Mouse (Mus musculus) embryonic stem cell, embryonic (primary cell): Measurements from ENCODE around the gene Kdm6b.

ENCODE experiments used
- CTCF ChIA-PET, 4 experiments: fragments of 300-600 bp in 2 of 4; fragments of 350-600 bp in 2 of 4; sonication (Branson Sonifier 250); formaldehyde crosslinking; loops; one replicate each; lab custom pipeline; 2022; ENCODE audit warnings: inconsistent platforms in 2 of 4; lab: Charles Lee
- POLR2A ChIA-PET, 4 experiments: fragments of 300-600 bp in 2 of 4; fragments of 350-600 bp in 2 of 4; sonication (Branson Sonifier 250); formaldehyde crosslinking; loops; one replicate each; lab custom pipeline; 2022; ENCODE audit warnings: antibody characterized with exemption in 4 of 4, inconsistent platforms in 1 of 4; lab: Charles Lee

Gene Kdm6b

DNA sequence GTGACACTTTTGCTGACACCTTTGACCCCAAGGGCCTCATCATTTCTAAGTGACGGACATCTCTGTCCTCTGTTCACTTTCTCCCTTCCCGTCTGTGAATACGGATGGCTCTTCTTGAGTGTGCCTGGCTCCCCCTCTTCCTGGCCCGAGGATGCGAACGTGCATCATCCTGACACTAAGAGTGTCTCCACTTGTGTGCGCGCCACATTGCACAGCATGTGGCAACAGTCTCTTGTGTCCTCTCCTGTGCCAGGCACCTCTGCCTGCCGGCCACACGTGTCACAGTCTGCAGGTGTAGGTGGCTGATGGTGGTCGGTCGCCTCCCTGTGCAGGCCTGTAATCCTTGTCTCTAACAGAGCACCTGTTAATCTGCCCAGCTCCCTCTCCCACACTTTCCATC, 41.9 kb downstream of the Kdm6b start:
- CTCF ChIA-PET = interaction anchor here in 2 of 4 experiments (0.6 to 2.2 kb wide), 8 partner anchors 8 to 130 kb away, joined by 3 to 6 read pairs (median 5); no protein-coding TSS in a partner anchor
- POLR2A ChIA-PET = interaction anchor here in 1 of 4 experiments (0.7 to 1.5 kb wide), 3 partner anchors 9 to 114 kb away, joined by 3 to 5 read pairs (median 4); no protein-coding TSS in a partner anchor

DNA sequence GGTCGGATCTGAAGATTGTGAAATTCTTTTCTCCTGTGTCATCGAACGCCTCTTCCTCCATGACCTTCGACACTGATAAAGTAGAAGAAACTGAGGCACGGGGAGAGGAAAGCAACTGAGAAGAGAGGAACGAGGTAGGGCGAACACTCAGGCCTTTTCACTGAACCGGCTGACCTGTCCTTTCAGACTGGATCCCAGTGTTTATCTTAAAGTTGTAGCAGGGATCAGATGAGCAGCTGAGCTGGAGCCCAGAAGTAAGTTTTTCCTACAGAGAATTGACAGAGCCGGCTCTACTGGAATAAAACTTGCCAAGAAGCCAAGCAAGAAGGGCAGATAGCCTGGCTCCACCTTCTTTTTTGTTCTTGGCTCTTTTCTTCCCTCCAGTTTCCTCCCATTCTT, 42.7 kb downstream of the Kdm6b start:
- POLR2A ChIA-PET = interaction anchor here in 1 of 4 experiments (1.0 to 1.1 kb wide), 2 partner anchors 30 to 45 kb away, joined by 3 to 6 read pairs; partner anchors contain the start of gene Kcnab3
- CTCF ChIA-PET = interaction anchor here in 1 of 4 experiments (0.7 kb wide), 1 partner anchor 96 kb away, joined by 9 read pairs; no protein-coding TSS in a partner anchor

- POLR2A ChIA-PET = interaction anchor here (0.5 to 1.2 kb wide), 13 partner anchors 10 to 679 kb away, joined by 3 to 6 read pairs (median 3); partner anchors contain the start of genes Cntrob (in 1 of the 4), Cyb5d1 (in 1 of the 4), Kcnab3 (in 1 of the 4) and Trappc1 (in 1 of the 4)
- CTCF ChIA-PET = interaction anchor here in 3 of 4 experiments (0.6 to 0.7 kb wide), 4 partner anchors 71 to 384 kb away, joined by 3 to 12 read pairs (median 6); no protein-coding TSS in a partner anchor
Measured at GRCm38 (mm10) chr11:69369990-69370816, 43.3 kb downstream of the Kdm6b start.

DNA sequence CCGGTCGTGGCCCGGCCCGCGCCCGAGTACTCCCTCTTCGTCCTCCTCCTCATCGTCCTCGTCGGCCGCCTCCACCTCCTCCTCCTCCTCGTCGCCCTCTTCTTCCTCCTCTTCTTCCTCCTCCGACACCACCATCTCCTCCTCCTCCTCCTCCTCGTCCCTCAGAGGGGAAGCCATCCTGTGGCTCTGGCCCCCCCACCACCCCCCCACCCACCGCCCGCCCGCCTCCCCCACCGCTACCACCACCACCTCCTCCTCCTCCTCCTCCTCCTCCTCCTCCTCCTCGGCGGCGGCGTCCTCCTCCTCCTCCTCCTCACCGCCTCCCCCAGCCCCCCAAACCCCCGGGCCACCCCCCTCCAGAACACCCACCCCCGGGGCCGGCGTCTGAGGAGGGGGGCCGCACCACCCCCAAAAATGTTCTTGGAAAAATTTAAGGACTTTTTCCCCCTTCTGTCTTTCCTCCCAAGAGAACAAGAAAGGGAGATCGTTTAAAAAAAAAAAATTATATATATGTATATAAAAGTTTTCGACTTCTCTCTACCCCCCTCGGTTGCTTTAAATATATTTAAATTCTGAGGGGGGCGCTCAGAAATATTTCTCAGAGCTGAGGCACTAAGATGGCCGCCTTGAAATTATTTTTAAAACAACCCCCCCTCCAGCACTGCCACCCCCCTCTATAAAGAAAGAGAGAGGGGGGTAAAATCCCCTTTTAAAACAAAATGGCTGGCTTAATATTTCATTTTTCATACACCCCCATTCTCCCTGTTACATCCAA, 44.1 kb downstream of the Kdm6b start, which contains the start of gene Chd3:
Chd3 (minus strand) TSS at position 192 of the 775 bp plus-strand sequence.
- CTCF ChIA-PET = interaction anchor here (0.6 to 0.7 kb wide), 6 partner anchors 206 to 945 kb away, joined by 3 to 4 read pairs (median 3); no protein-coding TSS in a partner anchor
- POLR2A ChIA-PET = interaction anchor here (0.5 to 3.5 kb wide), 18 partner anchors 9 to 469 kb away, joined by 3 to 28 read pairs (median 3); partner anchors contain the start of genes Cntrob (in 2 of the 4), Kcnab3 (in 2 of the 4), Trappc1 (in 2 of the 4) and Cyb5d1 (in 1 of the 4)

DNA sequence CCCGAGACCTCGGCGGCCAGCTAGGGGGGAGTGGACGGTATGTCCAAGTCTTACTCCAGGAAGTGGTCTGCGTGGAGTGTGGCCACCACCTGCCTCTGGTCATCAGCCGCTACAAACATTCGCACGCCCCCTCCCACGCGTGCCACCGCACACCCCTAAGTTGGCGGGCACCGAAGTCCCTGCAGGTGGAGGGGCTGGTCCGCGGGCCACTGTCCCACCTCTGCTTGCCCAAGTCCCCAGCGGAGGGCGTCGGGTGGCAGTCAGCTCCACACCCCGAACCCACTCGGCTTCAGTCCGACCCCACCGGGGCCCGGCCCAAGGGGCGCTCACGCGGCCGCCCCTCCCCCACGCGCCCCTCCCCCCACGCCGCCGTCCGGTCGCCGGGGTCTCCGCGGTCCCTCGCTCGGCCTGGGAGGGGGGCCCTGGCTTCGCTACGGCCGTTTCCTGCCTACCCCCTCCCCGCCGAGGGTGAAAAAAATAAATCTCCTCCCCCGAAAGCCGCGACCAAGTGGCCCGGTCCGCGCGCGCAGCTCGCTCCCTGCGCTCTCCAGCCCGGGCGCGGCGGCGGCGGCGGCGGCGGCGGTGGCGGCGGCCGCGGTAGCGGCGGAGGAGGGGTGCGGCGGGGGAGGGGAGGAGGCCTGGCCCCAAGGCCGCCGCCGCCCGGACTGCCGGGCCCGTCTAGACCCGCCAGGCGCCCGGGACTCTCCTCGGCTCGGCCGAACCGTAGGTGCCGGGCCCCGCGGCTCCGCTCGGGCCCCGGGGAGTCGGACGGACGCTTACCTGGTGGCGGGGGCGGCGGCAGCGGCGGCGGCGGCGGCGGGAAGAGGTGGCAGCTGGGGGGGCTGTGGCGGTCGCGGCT, 44.9 kb downstream of the Kdm6b start:
- POLR2A ChIA-PET = interaction anchor here (0.6 to 3.5 kb wide), 17 partner anchors 11 to 470 kb away, joined by 3 to 28 read pairs (median 3); partner anchors contain the start of genes Cntrob (in 3 of the 4), Trappc1 (in 3 of the 4), Cyb5d1 (in 1 of the 4) and Kcnab3 (in 1 of the 4)
- CTCF ChIA-PET = interaction anchor here in 3 of 4 experiments (0.6 to 0.7 kb wide), 7 partner anchors 64 to 946 kb away, joined by 3 to 6 read pairs (median 3); no protein-coding TSS in a partner anchor

DNA sequence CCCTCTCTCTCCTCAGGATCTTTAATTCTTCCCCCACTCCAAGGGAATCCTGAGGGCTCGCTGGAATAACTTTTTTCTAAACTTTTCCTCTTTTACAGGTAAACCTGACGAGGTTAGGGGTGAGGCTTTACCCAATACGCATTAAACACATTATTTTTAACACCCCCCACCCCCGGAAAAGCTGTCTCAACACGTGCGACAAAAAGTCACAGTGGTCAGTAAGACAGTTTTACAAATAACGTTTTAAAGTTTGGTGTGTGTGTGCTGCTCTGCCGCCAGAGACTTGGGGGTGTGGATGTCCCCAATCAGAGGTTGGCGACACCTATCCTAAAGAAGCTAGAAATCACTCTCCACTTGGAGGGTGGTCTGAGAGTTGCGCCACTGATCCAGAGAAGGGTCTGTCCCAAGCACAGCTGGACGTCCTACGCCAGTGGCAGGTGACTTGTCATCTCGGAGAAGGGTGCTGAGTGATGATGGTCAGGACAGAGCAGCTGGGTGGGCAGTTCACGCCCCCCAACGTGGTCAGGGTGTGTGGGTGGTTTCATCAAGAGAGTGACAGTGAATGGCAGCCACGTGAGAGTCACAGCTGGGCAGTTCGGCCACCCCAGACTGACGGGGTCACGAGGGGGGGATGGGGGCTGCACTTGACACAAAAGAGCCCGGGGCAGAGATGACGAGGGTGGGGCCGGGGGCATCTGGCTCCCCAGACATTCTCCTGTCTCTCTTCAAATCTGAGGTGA, 45.7 kb downstream of the Kdm6b start:
- POLR2A ChIA-PET = interaction anchor here in 3 of 4 experiments (0.6 to 3.5 kb wide), 14 partner anchors 10 to 266 kb away, joined by 3 to 28 read pairs (median 4); partner anchors contain the start of genes Cntrob (in 2 of the 3), Kcnab3 (in 2 of the 3) and Trappc1 (in 2 of the 3)
- CTCF ChIA-PET = interaction anchor here in 3 of 4 experiments (0.5 to 0.7 kb wide), 5 partner anchors 65 to 102 kb away, joined by 3 to 6 read pairs (median 3); no protein-coding TSS in a partner anchor

GRCm38 (mm10) chr11:69366855-69367615, 46.4 kb downstream of the Kdm6b start:
- ChIA-PET POLR2A (interaction anchor here in 2 of 4 experiments (0.6 to 3.5 kb wide), 14 partner anchors 9 to 215 kb away, joined by 3 to 28 read pairs (median 4); partner anchors contain the start of genes Cntrob (in 2 of the 2), Kcnab3 (in 2 of the 2) and Trappc1 (in 2 of the 2)), CTCF (interaction anchor here in 1 of 4 experiments (0.5 to 0.7 kb wide), 3 partner anchors 71 to 362 kb away, joined by 3 to 4 read pairs (median 4); no protein-coding TSS in a partner anchor)

DNA sequence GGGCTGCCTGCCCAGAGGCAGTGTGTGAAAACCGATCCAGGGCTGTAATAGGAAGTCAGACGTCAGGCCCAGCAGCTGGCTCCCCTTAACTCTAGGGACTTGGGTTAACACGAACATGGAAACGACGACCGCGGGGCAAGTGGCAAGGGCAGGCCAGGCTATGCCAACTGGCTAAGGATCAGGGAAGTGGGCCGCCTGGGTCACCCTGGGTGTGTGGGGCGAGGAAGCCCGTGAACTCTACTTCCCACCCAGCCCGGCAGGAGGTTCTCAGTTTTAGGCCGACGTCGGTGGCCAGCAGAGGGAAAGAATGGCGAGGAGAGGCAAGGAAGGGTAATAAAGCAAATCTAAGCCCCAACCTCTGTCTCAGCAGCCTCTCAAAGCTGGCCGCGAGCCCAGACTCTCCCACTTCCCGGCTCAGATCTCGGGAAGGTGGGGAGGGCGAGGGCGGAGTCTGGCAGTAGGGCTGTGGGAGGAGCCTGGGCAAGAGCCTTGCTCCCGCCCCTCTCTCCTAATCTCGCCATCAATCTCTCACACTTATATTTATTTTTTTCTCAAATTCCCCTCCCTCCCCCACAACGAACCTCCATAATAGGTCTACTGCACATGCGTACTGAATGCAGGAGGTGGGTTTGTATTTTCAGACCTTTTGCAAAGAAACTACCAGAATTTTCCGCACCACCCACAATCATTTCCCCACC, 47.2 kb downstream of the Kdm6b start:
- POLR2A ChIA-PET = interaction anchor here in 2 of 4 experiments (0.6 to 3.5 kb wide), 10 partner anchors 9 to 216 kb away, joined by 3 to 28 read pairs (median 4); partner anchors contain the start of genes Kcnab3 (in 2 of the 2), Cntrob (in 1 of the 2) and Trappc1 (in 1 of the 2)
- CTCF ChIA-PET = interaction anchor here in 1 of 4 experiments (0.6 to 0.7 kb wide), 3 partner anchors 104 to 363 kb away, joined by 4 read pairs; no protein-coding TSS in a partner anchor

- ChIA-PET CTCF (interaction anchor here in 2 of 4 experiments (0.7 to 1.3 kb wide), 2 partner anchors 96 to 109 kb away, joined by 3 to 4 read pairs; no protein-coding TSS in a partner anchor), POLR2A (interaction anchor here in 2 of 4 experiments (1.2 to 2.2 kb wide), 3 partner anchors 16 to 54 kb away, joined by 3 to 5 read pairs (median 4); no protein-coding TSS in a partner anchor)
Measured at GRCm38 (mm10) chr11:69365722-69366121, 47.8 kb downstream of the Kdm6b start.

GRCm38 (mm10) chr11:69364910-69365309, 48.6 kb downstream of the Kdm6b start:
- ChIA-PET CTCF (interaction anchor here in 2 of 4 experiments (0.5 to 1.3 kb wide), 2 partner anchors 96 to 187 kb away, joined by 3 read pairs; no protein-coding TSS in a partner anchor), POLR2A (interaction anchor here in 2 of 4 experiments (1.2 to 2.2 kb wide), 3 partner anchors 15 to 18 kb away, joined by 3 to 5 read pairs (median 3); no protein-coding TSS in a partner anchor)

DNA sequence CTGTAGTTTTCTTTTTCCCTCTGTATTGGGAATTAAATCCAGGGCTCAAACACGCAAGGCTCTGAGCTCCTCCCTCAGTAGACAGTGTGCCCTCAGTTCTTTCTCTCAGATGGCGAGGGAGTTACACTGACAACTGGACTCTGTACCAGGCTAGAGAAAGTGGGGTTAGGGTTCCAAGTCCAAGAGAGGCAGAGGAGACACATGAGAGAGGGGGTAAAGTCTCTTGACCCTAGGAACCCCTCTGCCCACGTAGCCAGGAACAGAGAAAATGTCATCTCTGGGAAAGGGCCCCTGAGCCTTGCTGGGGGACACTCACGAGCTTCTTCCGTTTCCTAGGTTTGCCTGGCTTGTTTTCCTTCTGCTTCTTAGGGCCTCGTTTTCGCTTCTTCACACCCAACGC, 49.1 kb downstream of the Kdm6b start:
- POLR2A ChIA-PET = interaction anchor here in 2 of 4 experiments (1.2 to 2.2 kb wide), 3 partner anchors 15 to 18 kb away, joined by 3 to 5 read pairs (median 3); no protein-coding TSS in a partner anchor
- CTCF ChIA-PET = interaction anchor here in 1 of 4 experiments (1.0 to 1.3 kb wide), 2 partner anchors 8 to 95 kb away, joined by 3 read pairs; no protein-coding TSS in a partner anchor

- POLR2A ChIA-PET = interaction anchor here in 3 of 4 experiments (0.8 to 1.6 kb wide), 6 partner anchors 16 to 94 kb away, joined by 3 to 4 read pairs (median 3); partner anchors contain the start of genes Cntrob (in 1 of the 3), Kcnab3 (in 1 of the 3) and Trappc1 (in 1 of the 3)
Measured at GRCm38 (mm10) chr11:69362479-69362878, 51.0 kb downstream of the Kdm6b start.

DNA sequence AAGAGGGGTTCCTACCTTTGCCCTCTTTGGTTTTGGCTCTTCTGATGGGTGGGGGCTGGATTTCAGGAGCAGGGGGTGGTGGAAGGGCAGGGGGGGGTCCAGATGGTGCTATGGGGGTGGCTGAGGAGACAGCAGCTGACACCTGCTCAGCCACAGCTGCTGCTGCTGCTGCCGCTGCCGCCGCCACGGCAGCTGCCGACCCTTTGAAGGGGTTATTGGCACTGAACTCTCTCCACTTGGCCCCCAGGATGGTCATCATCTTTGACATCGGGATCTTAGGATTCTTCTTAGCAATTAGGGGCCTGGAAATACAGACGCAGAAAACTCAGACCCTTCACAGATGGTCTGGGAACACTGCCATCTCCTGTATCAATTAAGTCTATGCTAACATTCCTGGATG, 51.5 kb downstream of the Kdm6b start:
- CTCF ChIA-PET = interaction anchor here in 3 of 4 experiments (0.5 to 1.7 kb wide), 5 partner anchors 10 to 271 kb away, joined by 3 to 6 read pairs (median 3); partner anchors contain the start of gene Fxr2 (in 1 of the 3)
- POLR2A ChIA-PET = interaction anchor here in 3 of 4 experiments (0.7 to 1.6 kb wide), 4 partner anchors 21 to 115 kb away, joined by 3 to 5 read pairs (median 4); partner anchors contain the start of gene Kcnab3 (in 1 of the 3)

More at GRCm38 (mm10) chr11:69362479-69362878, 51.0 kb downstream of the Kdm6b start:
- CTCF ChIA-PET = interaction anchor here in 3 of 4 experiments (0.5 to 1.7 kb wide), 6 partner anchors 10 to 270 kb away, joined by 3 to 6 read pairs (median 3); partner anchors contain the start of gene Fxr2 (in 1 of the 3)
